Mouse (Mus musculus) heart, postnatal 0 days (tissue): ENCODE results near the gene Ibtk.

ENCODE experiments used
- CTCF ChIP-seq: IDR thresholded peaks from 2 replicates; pipeline ENCODE4 v1.5.1; 2016; ENCODE audit warnings: antibody characterized with exemption, control low read depth, low read depth
- EP300 ChIP-seq: IDR thresholded peaks from 2 replicates; pipeline ENCODE4 v1.6.1; 2016; ENCODE audit warnings: antibody characterized with exemption, low read depth

DNA sequence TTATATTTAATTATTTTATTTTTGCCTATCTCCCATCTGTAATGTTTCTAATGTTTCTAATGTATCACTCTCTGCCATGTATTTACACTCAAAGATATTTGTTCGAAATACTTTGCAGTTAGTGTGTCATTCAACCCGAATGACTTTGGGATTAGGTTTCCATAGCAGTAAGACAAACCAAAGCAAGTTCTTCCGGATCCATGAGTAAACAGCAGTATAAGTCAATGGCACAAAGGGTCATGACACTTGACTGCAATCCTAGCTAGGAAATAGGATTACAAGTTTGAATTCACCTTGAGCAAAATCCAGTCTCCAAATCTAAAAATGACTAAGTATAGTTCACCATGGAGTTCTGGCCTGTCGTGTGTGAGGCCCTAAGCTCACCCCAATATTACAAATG lies 9.9 kb downstream of the Ibtk start:
- TF ChIP-seq CTCF (no peak), EP300 (no peak)
